Mouse (Mus musculus): ENCODE data around the gene Erg.

Erg gene

DNA sequence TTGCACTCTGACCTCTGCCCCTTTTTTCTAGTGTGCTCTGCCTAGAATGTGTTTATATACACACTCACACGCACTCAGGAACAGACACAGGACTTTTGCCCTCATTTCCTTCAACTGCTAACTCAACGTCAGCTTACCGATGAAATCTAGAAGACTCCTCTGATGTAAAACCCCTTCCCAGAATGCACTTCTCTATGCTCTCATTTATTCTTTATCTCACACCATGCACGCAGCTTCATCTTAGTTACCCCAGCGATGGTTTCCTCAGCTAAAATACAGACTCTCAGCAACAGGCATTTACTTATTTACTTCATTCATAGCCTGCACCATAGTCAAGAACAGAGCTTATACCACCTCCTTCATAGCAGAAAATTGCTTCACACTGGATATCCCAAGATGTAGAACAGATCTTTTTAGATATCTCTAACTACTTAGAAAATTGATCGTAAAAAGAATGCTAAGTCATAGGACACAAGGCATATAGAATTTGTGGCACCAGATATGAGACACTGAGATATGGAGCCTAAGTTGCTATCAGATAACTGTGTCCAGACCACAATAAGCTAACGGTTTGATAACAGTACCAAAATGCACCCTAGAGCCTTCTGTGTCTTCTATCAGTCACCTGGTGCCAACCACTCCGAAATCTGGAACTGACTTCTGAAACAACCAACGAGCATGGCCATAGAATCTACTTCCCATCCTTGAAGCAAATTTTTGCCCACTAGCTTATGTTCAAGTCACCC is 98.6 kb downstream of the Erg start:
- no peak for DNase-seq (ENCODE audit: low read depth in 1 of 2, low spot score in 2 of 2)

DNA sequence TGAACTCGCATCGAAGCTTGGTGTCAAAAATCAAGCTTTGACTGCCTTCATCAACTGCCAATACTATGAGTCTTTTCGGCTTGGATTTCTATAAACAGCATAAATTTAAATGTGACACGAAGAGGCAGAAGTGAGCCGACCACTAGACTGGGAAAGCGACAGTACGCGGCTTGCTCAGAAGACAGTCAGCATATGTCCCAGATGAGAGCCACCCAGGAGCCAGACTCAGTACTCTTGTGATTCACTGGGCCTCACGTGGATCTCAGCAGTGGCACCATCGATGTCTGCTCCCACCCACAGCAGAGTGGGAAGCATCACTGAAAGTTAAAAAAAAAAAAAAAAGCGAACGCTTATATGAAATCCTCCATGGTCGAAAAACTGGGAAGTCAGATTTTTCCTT is 105.2 kb downstream of the Erg start:
- DNase-seq (ENCODE audit: low read depth in 1 of 2, low spot score in 2 of 2), result no peak

GRCm38 (mm10) chr16:95478558-95478957 is 107.8 kb downstream of the Erg start:
- no peak for DNase-seq (ENCODE audit: low read depth in 1 of 2, low spot score in 2 of 2)

- no peak for DNase-seq (ENCODE audit: low read depth in 1 of 2, low spot score in 2 of 2)
These were observed 111.4 kb downstream of the Erg start for GRCm38 (mm10) chr16:95475041-95475440.

- DNase-seq (ENCODE audit: low read depth in 1 of 2, low spot score in 2 of 2), result no peak
These were observed 112.4 kb downstream of the Erg start for GRCm38 (mm10) chr16:95473946-95474345.

DNA sequence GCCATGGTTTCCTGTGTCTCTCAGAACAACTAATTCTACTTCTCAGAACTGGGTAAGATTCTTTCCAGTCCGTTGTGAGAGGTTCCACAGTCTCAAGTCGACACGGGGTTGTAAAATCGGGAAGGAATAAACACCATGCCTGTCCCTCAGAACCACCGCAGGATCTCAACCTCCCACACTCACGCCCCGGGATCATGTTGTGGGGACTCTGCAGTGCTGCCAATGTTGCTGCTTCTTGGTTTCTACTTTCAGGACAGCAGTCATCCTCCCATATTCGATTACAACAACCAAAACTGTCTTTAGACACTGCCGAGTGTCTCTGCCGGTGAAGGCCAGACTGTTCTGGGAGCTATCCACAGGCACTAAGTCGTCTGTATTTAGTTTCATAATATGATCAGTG is 113.6 kb downstream of the Erg start:
- no peak for DNase-seq (ENCODE audit: low read depth in 1 of 2, low spot score in 2 of 2)

- no peak for DNase-seq (ENCODE audit: low read depth in 1 of 2, low spot score in 2 of 2)
These were observed 116.9 kb downstream of the Erg start for GRCm38 (mm10) chr16:95469262-95470139.

DNA sequence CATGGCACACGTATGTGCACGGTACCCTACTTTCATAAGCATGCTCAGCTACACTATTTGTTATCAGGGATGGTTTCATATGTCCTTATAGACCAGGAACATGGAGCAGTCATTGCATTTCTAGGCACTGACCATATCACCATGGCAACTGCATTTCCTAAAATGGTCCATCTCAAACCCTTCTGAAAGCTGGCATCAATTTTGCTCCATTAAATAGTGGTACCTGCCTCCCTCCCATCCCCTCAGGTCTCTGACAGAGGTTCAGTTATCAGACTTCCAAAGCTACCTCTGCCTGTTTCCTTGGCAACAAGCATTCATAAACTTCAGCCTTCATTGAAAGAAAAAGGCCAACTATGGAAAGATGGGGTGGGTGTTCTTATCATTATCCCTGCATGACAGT is 118.5 kb downstream of the Erg start:
- DNase-seq (ENCODE audit: low read depth in 1 of 2, low spot score in 2 of 2), result no peak

GRCm38 (mm10) chr16:95466548-95466947 is 119.8 kb downstream of the Erg start:
- no peak for DNase-seq (ENCODE audit: low read depth in 1 of 2, low spot score in 2 of 2)

GRCm38 (mm10) chr16:95464609-95465008 is 121.8 kb downstream of the Erg start:
- no peak for DNase-seq (ENCODE audit: low read depth in 1 of 2, low spot score in 2 of 2)

GRCm38 (mm10) chr16:95463796-95464195 is 122.6 kb downstream of the Erg start:
- no peak for DNase-seq (ENCODE audit: low read depth in 1 of 2, low spot score in 2 of 2)

- DNase-seq (ENCODE audit: low read depth in 1 of 2, low spot score in 2 of 2), result no peak
These were observed 124.5 kb downstream of the Erg start for GRCm38 (mm10) chr16:95461941-95462340.

DNA sequence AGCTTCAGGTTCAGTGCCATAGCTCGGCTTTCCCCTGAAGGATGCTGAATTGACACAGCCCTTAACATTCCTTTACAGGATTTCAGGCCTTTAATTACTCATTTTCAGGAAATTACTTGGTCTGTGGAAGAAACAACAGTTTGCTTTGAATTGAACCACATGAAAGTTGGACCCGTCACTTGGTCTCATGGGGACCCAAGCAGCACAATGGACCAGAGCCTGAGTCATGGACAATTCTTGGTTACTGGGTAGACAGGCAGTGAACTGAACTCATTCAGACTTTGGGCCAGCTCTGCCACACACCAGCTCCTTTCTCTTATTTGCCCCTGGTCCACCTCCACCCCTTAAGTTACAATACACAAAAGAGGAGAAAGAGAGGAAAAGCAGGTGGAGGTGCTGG is 126.1 kb downstream of the Erg start:
- no peak for DNase-seq (ENCODE audit: low read depth in 1 of 2, low spot score in 2 of 2)

GRCm38 (mm10) chr16:95459325-95459691 is 127.1 kb downstream of the Erg start:
- no peak for DNase-seq (ENCODE audit: low read depth in 1 of 2, low spot score in 2 of 2)

DNA sequence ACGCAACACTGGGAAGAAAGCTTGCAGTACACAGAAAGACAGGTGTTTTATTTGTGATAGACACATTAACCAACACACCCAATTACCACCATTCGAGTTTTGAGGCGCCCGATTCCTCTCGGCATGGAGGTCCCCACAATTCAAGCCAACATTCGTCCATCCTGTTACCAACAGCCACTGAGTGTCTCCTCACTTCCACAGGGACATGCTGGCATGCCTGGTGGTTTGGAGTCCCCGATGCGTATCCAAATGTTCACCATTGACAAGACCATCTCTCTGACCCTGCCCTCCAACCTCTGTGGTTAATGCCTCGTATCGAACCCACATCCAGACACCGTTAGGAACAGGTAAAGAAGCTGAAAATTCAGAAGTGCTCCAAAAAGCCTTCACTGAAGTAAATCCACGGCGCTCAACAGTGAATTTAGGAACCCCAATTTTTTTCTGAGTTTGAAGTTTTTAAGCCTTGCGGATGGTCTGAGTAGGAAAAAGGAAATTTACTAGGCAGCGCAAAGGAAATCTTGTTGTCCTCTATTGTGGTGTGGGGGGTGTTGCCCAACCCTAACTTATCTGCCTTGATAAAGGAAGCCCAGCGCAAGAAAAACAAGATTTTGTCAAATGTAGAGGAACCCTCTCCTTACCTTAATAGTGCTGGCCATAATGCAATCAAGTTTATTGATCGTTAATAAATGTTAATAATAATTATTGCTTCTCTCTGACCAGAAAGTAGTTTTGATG is 127.6 kb downstream of the Erg start:
- no peak for DNase-seq (ENCODE audit: low read depth in 1 of 2, low spot score in 2 of 2)

GRCm38 (mm10) chr16:95457006-95457405 is 129.4 kb downstream of the Erg start:
- DNase-seq (ENCODE audit: low read depth in 1 of 2, low spot score in 2 of 2), result no peak

GRCm38 (mm10) chr16:95455896-95456295 is 130.5 kb downstream of the Erg start:
- no peak for DNase-seq (ENCODE audit: low read depth in 1 of 2, low spot score in 2 of 2)

DNA sequence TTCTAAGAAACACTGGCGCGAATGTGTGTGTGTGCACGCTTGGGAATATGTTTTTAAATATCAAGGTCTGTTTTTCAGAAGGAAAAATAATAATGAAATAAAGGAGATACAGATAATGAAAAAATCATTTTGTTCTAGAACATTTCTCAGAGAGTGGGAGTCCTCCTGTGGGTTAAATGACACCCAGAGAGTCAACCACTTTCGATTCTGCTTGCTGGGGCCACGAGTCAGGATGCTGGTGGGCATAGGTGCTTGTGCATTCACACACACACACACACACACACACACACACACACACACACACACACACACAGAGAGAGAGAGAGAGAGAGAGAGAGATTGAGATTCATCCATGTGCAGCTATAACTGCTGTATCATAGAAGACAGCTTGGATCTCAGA is 130.9 kb downstream of the Erg start:
- DNase-seq (ENCODE audit: low read depth in 1 of 2, low spot score in 2 of 2), result no peak

- DNase-seq (ENCODE audit: low read depth in 1 of 2, low spot score in 2 of 2), result no peak
These were observed 134.0 kb downstream of the Erg start for GRCm38 (mm10) chr16:95452411-95452810.

- no peak for DNase-seq (ENCODE audit: low read depth in 1 of 2, low spot score in 2 of 2)
These were observed 137.1 kb downstream of the Erg start for GRCm38 (mm10) chr16:95449361-95449725.

DNA sequence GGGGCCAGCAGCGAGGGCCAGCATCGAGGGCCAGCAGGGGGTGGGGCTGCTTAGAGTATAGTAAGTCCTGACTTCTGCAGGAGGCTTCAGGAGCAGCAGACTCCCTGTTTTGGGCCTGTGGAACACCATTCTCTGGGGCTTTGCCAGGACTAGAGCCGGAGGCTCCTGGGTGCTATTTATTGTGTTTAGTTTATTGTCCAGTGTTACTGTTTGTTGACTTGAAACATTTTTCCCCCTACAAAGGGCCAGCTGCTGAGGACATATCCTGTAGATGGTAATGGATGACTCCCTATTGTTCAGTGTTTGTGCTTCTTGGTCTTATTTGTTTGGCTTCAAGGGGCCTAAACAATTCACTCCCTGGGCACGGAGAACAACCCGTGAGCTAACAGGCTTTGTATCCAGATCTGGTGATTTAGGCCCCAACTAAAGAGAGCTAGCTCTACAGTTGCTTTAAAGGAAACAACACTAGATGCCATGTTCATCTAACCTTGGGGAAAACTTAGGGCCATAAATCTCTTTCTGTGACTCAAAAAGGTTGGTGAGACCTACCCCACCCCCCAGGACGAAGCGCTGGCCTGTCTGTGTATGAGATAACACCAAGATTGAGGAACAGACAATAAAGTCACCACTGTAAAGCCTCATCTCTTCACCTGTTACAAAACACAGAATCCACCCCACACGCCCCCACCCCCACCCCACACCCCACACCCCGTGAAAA is 137.6 kb downstream of the Erg start:
- no peak for DNase-seq (ENCODE audit: low read depth in 1 of 2, low spot score in 2 of 2)
